Mouse (Mus musculus) embryo, embryonic 11 days (tissue): Measurements from ENCODE around the gene Zfp287.
"Not testable (repeated sequence)": the region's sequence is repeated elsewhere in the genome, so short reads cannot be mapped to it uniquely, and the experiment has no call there.

ENCODE experiments used
- DNase-seq: peaks from one replicate; pipeline ENCODE4 v3.0.0-alpha.2; 2015

The Zfp287 gene

DNA sequence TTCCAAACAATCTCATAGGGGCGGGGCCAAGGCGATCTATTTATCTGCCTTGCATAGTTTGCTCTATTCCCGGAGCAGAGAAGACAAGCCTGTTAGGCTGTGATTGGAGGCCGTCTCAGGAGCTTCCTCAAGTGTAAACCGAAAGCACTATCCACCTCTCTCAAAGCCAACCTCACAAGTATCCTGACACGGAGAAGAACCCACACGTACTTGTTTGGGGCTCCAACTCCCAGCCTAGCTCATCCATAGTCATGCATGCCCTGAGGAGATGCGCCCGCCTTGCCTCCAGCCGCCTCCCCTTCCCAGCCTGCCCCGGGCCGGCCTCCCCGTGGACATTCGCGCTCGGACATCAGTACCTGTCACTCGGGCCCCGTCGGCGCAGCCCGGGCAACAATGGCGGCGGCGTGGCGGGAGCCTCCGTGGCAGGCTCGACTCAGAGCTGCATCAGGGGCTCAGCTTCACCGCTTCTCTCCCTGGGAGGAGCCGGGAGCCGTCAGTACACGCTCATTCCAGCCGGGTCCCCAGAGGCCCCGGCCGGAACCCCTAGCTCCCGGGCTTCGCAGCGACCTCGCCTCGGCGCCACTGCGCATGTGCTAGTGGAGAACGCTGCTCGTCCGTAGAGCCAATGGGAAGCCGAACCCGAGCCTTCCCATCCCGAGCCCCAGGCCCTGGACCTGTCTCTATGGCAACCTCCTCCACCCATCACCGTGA, at the start of gene Zfp287:
Gene Zfp287 (minus strand): TSS at position 595 of the 711 bp plus-strand sequence.
- DNase-seq = peak; percentile 96

DNA sequence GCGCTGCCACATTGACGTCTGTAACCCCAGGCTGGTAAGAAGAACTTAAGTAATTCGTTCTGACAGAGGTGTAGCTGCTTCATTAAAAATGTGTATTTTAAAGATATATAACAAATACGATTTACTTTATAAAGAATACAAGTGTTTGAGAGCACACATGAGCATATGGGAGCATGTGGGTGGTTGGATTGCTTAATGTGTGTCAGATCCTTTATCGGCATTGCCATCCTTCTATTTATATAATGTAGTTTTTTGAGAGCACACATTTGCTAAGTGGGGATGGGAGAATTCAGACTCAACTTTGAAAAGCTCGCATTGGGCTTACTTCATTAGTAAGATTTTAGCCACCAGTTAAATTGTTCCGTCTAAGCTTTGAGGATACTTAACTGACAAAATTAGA, 44.8 kb upstream of the Zfp287 start:
- DNase-seq = no peak

DNA sequence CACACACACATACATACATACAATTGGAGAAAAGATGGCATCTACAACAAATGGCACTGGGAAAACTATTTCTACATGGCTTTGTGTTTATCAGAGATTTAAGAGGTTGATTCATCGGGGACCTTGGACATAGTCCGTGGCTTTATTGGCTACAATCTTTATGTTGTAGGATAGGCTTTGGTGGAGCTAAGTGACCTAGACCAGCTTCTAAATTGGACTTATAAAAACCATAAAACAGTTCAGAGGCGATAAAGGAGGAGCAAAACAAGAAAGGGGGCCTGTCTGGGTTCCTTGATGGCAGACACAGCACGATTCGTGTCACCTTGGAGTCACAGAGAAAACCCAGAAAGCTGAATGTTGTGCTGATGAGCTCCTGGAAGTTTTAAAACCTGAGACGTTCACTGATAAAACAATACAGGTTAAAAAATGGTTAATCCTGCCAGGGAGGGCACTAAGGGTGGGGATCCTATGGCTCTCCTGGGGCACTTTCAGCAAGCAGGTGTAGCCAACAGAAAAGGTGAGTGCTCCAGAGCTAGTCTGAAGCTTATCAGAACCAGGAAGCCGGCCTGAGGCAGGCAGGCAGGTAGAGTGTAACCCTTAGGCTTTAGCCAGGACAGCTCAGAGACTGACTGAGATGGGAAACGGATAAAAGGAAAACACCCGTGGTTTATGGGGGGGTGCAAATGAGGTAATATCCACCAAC, 29.2 kb upstream of the Zfp287 start:
- no peak for DNase-seq

DNA sequence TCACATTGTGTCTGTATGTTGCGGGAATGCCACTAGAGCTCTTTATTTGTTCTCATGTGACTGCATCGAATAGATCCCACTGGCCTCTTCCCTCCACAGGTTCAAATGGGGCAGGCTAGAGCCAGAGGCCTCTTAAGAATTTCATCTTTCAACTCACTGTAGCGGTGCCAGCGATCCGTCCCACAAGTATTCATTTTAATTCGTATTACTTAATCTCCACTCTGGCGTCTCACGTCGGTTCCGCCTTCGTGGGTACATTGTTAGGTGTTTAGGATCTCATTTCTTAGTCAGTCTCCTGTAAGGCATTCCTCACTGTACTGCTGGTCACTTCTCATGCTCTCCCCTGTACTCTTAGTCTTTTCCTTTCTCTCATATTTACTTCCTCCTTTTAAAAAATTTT, 26.8 kb upstream of the Zfp287 start:
- DNase-seq = no peak

DNA sequence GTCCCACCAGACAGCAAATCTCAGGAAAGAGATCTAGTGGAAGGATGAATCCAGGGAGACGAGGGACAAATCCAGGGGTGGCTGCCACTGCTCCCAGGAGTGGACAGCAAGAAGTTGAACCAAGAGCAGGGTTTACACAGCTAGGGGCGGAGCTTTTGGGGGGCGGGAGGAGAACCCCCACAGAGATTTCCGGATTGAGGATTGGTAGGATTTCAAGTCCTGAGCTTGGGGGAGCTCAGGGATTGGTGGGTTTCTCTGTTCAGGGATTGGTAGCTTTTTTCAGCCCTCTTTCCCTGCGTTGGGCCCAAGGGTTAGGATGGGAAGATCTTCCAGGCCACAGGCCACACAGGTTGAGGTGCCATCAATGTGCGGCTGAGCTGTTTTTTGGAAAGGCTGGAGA, 26.2 kb upstream of the Zfp287 start:
- DNase-seq = no peak

DNA sequence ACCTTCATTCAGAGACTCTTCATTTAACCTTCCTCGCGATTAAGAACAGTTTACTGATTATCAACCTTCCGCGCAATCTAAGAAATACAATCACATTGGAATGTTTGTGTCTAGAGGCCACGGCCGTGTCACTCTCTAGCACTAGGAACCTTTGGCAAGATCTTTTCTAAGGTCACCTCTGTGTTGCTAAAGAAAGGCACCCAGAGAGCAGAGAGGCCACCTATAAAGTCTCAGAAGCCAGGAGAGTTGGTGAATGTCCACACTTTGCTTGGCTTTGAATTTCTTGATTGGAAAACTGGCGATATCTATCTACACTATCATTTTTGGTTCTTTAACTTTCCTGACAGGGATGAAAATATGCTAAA, 25.4 kb upstream of the Zfp287 start:
- no peak for DNase-seq

DNA sequence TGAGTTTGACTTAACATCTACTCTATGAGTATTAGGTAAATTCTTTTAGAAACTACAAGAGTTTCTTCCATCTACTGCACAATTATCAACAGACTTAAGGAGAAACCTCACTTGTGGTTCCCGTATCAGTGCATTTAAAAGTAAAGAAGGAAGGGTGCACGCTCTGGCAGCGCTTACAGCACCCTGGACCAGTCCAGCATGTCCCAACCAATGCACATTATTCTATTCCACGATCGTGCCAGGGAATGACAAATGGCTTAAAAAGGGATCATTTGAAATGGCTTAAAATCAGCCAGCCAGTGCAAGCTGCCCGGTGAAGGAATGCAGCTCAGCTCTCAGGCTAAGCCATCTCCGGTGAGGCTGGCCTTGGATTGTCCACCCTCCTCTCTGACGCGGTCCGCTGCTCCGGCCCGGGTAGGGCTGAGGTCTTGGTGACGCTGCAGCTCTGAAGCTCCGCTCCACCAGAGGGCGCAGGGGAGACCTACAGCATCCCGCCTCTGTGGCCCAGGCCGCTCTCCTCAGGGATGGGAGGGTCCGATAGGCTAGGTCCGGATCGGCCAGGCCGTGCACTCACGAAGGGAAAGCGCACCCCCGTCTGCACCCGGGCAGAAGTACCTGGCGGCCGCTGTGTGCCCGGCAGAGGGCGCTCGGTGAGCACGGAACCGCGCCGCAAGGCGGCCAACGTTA, 24.9 kb upstream of the Zfp287 start:
- DNase-seq = peak; percentile 98

DNA sequence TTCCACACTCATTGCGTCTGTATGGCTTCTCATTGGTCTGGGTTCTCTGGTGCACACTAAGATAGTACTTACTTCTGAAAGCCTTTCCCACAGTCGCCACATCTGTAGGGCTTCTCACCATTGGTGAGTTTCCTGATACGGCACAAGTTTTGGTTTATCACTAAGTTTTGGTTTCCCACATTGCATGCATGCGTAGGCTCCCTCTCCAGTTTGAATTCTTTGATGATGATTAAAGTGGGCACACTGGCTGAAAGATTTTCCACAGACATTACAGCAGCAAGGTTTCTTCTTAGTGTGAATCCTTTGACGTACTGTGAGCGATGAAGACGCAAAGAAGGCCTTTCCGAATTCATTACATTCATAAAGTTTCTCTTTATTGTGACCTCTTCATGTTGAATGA, 21.1 kb upstream of the Zfp287 start, which contains the start of gene Gm10428:
Gene Gm10428 (plus strand): TSS at position 321 of the 400 bp plus-strand sequence.
- no peak for DNase-seq

DNA sequence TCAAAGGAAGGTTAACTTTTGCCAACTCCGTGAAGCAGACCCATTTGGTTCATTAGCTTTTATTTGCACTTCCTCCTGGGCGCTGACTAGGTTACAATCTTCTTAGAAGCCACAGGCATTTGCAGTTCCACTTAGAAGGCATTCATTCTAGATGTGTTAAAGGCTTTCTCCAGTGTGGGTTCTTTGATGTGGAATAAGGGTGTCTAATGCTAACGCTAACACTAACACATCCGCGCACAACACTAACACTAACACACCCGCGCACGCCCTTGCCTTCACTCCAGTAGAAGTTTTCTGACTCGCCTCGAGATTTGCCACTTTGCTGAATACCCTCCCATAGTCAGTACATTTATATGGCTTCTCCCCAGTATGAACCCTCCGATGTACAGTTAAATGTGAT, 20.5 kb upstream of the Zfp287 start:
- no peak for DNase-seq

DNA sequence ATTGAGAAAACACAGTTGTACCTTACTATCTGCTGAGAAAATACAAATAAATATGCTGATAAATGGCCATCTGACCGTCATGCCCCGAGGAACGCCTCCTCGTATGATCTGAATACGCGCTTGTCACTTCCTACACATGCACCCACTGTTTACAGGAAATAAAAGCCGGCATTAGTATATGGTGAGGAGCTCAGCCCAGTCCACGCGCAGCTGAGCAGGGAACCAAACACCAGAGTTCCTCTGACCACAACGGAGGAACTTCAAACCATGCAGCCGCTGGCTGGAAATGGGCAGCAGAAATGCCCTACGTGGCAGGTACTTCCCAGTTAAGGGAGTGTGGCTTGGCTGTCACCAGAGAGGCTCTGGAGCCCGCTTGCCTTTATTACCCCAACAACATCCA, 17.7 kb upstream of the Zfp287 start:
- not testable (repeated sequence) for DNase-seq

DNA sequence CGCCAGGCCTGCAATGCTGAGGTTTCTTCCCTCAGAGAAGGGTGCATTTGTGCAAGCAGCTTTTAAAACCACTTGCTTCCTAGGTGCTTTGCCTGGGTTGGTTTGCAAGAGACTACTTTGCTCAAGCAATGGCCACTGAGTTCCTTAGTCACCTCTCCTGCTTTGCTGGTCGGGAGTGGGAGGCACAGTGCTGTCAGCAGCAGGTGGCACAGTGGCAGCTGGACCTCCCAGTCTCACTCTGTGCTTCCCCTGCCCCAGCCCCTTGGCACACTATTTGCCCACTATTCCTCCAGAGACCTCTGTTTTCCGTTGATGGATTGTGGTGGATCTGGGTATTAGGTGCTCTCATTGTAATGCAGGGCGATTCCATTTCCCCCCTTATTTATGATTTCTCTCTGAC, 16.4 kb upstream of the Zfp287 start:
- no peak for DNase-seq

DNA sequence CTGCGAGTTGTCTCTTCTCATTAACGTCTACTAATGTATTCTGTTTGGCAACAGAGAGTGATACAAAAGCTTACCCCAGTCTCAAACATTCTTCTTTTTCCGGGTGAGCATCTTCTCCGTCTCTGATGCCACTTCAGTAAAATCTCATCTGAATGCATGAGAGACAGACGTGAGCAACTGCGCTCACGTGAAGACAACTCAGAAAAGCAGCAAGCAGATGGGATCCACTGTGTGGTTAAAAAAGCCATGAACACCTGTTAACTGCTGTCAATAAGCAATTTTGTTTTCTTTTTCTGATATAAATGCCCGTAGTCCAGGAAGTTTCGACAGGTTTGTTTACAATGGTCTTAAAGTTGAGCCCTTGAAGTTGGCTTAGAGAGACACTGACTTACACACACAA, 15.5 kb upstream of the Zfp287 start:
- DNase-seq = no peak

DNA sequence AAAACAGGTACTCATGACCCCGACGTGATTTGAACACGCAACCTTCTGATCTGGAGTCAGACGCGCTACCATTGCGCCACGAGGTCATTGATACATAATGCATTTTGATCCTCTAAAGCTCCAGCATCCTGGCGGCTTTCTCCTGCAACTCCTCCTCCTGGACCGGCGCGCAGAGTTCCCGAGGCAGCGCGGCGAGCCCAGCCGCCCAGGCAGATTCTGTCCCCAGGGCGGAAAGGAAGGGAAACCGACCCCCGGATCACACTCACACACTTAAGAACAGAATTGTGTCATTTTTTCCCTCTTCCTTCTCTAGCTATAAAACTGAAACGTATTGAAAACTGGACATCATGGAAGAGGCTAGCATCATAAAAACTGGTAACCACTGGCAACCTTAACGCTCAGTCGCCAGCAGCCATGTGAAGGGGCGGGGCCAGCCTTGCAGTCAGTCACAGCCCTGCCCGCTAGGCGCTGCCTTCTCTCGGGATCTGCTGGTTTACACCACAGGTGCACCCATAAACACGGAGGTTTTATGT, 14.4 kb upstream of the Zfp287 start:
- peak; percentile 83 for DNase-seq

DNA sequence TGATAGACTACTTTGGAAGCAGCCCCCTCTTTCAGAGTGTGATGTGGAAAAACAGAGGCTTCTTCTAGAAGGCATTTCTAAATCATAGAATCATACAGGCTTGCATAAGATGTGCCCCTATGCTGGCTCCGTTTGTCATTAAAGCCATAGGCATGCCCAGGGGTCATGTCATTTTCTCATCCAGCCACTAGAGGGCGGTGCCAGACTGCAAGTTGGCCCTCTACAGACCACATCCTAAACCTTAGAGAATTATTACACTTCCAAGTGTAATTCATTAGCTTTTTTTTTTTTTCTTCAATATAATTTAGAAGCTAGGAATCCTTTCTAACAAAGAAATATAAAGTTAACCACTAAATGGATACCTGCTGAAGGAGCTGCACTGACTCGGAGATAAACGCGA, 12.4 kb upstream of the Zfp287 start:
- DNase-seq = peak; percentile 80

DNA sequence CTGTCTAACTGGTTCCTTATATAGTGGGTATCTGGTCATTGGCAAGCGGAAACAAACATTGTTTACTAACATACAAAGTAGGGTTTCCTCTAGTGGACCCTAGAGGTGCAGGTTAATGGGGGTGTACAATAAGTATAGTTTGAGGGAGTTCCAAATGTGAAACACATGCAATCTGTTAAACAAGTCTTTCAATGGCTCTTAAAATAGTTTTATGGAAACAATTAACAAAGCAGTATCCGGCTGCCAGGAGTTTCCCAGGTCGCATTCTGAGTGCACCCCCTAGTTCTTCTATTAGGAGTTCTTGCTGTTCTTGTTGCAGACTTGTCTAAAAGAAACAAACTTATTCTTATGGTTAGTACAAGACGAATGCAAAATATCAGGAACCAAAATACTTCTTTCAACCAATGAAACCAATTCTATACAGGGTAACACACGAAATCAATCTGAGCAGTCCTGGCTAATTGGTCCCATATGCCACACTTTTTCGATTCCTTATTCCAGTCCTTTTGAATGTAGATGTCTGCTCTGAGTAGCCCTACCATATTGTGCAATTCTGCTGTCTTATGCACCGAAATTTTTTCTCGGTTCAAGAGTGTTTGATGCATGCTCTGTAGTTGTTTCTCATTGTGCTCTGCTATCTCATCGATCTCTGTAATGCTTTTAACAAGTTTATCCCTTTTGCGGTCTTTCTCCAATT, 10.7 kb upstream of the Zfp287 start:
- DNase-seq = peak; percentile 56

DNA sequence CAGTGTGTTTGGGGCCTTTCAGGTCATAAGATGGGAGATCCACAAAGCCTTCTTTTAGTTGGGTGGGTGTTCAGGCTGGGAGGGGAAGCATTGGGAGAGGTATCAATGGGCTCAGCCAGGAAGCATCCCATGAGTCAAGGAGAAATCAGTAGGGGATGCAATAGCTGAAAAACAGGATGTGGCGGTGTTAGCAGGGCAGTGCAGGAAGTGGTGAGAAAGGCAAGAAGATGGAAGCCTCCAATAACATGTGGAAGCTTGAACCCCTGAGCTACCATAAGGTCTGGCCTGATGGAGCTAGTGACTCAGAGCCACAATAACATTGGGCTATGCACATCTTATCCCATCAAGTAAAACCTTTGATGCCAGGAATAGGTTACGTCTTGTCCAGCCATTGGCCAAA, 9.5 kb upstream of the Zfp287 start:
- DNase-seq = no peak

DNA sequence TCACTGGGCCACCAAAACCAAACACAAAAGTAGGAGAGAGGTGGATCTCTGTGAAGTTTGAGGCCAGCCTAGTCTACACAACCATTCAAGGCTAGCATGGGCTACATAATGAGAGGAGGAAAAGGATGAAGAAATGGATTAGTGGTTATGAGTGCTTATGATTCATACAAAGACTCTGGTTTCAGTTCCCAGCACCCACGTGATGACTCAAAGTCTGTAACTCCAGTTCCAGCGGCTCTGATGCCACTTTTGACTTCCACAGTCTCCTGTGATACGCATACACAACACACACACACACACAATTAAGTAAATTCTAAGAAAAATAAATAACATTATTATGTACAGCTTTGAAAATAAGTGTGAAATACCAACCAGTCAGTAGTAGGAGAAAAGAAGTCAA, 960 bp upstream of the Zfp287 start:
- DNase-seq = no peak

DNA sequence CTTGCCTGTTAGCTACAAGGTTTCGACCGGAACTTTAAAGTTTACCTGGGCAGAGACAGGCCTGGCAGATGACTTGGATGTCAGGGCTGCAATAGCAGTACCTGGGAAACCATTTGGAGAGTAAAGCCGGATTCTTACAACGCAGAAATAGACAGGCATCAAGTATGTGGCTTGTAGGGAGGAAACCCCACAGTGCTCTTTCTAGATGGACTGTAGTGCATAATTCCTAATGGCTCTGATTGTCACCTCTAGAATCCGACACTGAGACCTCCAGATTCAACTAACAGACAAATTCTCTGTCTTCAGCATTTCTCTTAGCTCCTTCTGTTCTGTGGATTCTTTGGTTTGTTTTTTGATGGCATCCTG, 300 bp upstream of the Zfp287 start:
- DNase-seq = no peak

DNA sequence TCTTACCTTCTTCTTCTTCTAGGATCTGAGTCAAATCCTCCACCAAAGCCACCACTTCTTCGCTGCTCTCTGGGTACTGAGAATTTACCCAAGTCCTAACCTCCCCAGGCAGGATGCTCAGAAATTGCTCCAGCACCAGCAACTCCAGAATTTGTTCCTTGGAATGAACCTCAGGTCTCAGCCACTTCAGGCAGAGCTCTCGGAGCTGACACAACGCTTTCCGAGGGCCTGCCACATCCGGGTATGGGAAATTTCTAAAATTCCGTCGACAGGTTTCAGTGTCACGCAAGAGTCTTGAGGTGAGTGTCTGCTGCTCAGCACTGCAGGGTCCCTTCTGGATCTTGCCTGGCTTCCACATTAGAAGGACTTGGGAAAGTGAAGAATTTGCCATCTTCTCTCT, 3.4 kb downstream of the Zfp287 start:
- DNase-seq = no peak

DNA sequence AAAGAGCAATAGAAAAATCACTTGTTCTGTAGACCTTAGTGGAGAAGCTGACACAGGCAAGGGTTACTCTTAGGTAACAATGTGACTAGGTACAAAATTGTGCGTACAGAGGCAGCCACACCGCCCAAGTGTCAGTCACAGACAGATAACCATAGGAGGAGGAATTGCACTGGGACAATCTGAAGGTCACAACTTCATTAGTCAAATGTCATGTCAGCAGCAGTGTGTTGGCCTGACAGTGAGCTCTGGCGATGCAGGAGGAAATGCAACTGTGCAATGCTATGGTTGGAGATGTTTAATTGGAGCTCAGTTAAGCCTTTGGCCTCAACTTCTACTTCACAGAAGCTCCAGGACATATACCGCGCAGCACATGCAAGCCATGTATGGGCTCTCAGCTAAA, 21.0 kb downstream of the Zfp287 start:
- no peak for DNase-seq

DNA sequence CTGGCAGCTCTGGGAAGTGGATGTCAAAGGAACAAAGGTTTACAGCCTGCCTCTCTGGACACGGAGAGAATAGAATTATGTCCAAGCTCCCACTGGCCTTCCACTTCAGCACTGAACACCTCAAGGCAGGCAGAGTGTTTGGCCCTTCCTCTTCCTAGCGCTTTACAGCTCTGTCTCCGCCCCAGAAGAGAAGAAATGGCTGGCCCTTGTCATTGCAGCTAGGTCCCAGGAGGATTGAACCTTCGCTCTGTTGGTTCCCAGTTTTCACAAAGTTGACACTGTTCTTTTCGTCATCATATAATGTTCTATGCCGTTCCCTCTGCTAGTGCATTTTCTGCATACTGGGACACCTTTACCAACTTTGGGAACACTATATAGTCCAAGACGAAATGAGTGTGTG, 23.5 kb downstream of the Zfp287 start:
- no peak for DNase-seq

DNA sequence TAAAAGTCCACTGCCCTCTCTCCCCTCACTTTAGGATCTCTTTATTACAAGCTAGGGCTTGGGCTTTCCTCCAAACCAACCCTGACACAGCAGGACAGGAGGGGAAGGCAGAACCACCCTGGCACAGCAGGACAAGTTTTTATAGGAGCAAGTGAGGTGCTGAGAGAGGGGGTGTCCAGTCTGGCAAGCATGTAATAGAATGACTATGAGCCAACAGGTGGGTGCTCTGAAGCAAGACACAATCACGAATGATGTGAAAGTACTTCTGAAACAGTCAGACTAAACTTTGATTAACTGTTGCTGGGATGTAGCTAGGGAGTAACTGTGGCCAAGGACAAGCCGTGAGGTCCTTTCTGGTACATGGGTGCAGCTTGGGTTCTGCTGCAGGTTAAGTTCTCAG, 25.6 kb downstream of the Zfp287 start:
- no peak for DNase-seq

DNA sequence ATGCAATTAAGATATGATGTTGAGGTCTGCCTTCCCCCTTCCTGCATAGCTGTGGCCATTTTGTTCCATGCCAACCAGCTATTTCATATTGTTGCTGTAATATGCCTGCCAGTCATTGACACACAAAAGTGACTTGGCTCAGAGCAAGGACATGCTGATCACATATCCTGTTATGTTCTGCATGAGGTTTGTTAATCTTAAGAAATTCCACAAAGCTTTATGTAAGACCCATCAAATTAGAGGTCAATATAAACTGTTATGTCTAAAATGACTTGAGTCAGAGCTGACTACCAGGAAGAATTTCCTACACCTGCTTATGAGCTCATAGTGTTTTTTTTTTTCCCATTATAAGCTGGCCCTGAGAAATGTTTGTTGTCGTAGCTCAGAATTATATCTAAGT, 30.5 kb downstream of the Zfp287 start:
- DNase-seq = no peak
